Mouse (Mus musculus): ENCODE data around the gene Msh5. TPM values are rescaled to one million over a fixed set of nuclear protein-coding genes. Genes with fewer than 3 reads are reported as not detected.

The Msh5 gene
- total and polyA plus RNA-seq, 3 experiments: 26.3 to 29.0 TPM; not detected in 1

- Histone ChIP-seq H3K36me3 (ENCODE audit: control insufficient read depth in 1 of 2, insufficient read depth in 2 of 2, low read length in 2 of 2) (peaks cover 0 to 2% of the 10 kb centered on the region in 2 experiments; a peak in 1 of 4 replicates), H3K27ac (ENCODE audit: control insufficient read depth, low read depth, low read length) (no peak overlapping the region), H3K79me2 (ENCODE audit: control insufficient read depth, insufficient read depth, low read length, poor library complexity) (peaks cover 18% of the 10 kb centered on the region), H3K27me3 (ENCODE audit: control insufficient read depth in 1 of 2, insufficient read depth in 2 of 2, low read length in 2 of 2) (no peaks in the 10 kb centered on the region), H3K4me1 (ENCODE audit: control insufficient read depth in 1 of 2, insufficient read depth in 2 of 2, low read length in 2 of 2) (peaks cover 2 to 14% of the 10 kb centered on the region in 2 experiments; a peak in 3 of 4 replicates), H3K9me3 (replicated peaks; ENCODE audit: insufficient read depth, low read length) (no peaks in the 10 kb centered on the region), H3K9ac (ENCODE audit: control insufficient read depth, low read depth, low read length, poor library complexity, severe bottlenecking) (no peak overlapping the region), H3K4me3 (ENCODE audit: control insufficient read depth in 1 of 2, insufficient read depth in 1 of 2, low read depth in 2 of 2, low read length in 2 of 2) (no peak overlapping the region)
- TF ChIP-seq ETS1 (IDR thresholded peaks at IDR 0.05; ENCODE audit: low read depth, low read length) (no peak), MEF2A (IDR thresholded peaks at IDR 0.05; ENCODE audit: extremely low read depth, insufficient replicate concordance, low read depth, low read length, poor library complexity, severe bottlenecking) (no peak), USF2 (IDR thresholded peaks at IDR 0.05; ENCODE audit: borderline replicate concordance in 1 of 2, insufficient read depth in 1 of 2, low read depth in 1 of 2, low read length in 2 of 2) (no peak), MAZ (IDR thresholded peaks at IDR 0.05; ENCODE audit: low read depth, low read length) (no peak), EP300 (IDR thresholded peaks at IDR 0.05; ENCODE audit: low read depth in 1 of 2, low read length in 2 of 2) (no peak)
- DNase-seq (ENCODE audit: low read depth, low spot score): no peak
Observed at GRCm38 (mm10) chr17:35092403-35093198, 46.1 kb upstream of the Msh5 start.

DNA sequence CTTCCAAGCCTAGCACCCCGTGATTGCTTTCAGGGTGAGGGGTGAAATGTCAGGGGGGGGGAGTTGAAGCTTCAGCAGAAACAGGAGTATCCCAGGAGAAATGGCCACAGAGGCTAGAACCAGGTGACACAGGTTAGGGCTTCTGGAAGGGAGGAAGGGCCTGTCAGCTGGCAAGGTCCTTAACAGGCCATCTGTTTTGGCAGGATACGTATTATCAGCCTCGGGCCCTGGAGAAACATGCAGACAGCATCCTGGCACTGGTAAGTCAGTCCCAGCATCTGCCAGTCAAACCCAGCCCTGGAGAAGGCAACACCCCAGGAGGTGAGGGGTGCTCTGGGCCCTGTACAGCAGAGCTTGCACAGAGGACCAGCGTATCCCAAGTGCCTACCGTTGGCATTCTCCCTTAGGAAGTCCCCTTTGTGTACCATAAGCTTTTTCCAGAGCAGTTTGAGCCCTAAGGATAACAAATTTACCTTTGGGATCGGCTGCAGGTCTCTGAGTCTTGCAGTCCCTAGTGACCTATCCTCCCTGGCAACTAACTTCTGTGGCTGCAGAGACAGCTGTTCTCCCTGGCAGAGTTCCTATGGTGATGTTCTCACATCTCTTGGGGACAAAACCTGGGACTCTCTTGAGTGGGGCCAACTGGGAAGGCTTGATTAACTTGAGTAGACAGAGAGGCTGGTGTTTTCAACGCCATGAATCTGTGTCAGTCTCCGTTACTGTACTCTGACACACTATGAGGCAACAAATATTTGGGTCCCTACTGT lies 43.8 kb upstream of the Msh5 start:
- Histone ChIP-seq H3K4me3 (ENCODE audit: control insufficient read depth in 1 of 2, insufficient read depth in 1 of 2, low read depth in 2 of 2, low read length in 2 of 2) (peak overlapping the region; percentile 69 to 94), H3K4me1 (ENCODE audit: control insufficient read depth in 1 of 2, insufficient read depth in 2 of 2, low read length in 2 of 2) (peaks cover 2 to 19% of the 10 kb centered on the region in 2 experiments; a peak in 3 of 4 replicates), H3K9me3 (replicated peaks; ENCODE audit: insufficient read depth, low read length) (no peaks in the 10 kb centered on the region), H3K27me3 (ENCODE audit: control insufficient read depth in 1 of 2, insufficient read depth in 2 of 2, low read length in 2 of 2) (no peaks in the 10 kb centered on the region), H3K27ac (ENCODE audit: control insufficient read depth, low read depth, low read length) (peak overlapping the region; percentile 81), H3K36me3 (ENCODE audit: control insufficient read depth in 1 of 2, insufficient read depth in 2 of 2, low read length in 2 of 2) (peaks cover 0 to 8% of the 10 kb centered on the region in 2 experiments; a peak in 2 of 4 replicates), H3K9ac (ENCODE audit: control insufficient read depth, low read depth, low read length, poor library complexity, severe bottlenecking) (peak overlapping the region; percentile 87), H3K79me2 (ENCODE audit: control insufficient read depth, insufficient read depth, low read length, poor library complexity) (peaks cover 18% of the 10 kb centered on the region)
- TF ChIP-seq UBTF (IDR thresholded peaks at IDR 0.05; ENCODE audit: borderline replicate concordance, insufficient read depth, low read depth, low read length) (no peak), TCF12 (IDR thresholded peaks at IDR 0.05; ENCODE audit: low read depth, low read length) (peak; percentile 79), ETS1 (IDR thresholded peaks at IDR 0.05; ENCODE audit: low read depth, low read length) (peak; percentile 85), ZMIZ1 (IDR thresholded peaks at IDR 0.05; ENCODE audit: low read depth, low read length) (no peak), JUND (IDR thresholded peaks at IDR 0.05; ENCODE audit: low read depth, low read length) (no peak), E2F4 (IDR thresholded peaks at IDR 0.05; ENCODE audit: borderline replicate concordance, low read depth, low read length) (no peak), NELFE (IDR thresholded peaks at IDR 0.05; ENCODE audit: low read depth, low read length) (no peak), MEF2A (IDR thresholded peaks at IDR 0.05; ENCODE audit: extremely low read depth, insufficient replicate concordance, low read depth, low read length, poor library complexity, severe bottlenecking) (no peak), CHD2 (IDR thresholded peaks at IDR 0.05; ENCODE audit: low read length) (no peak), TAL1 (IDR thresholded peaks at IDR 0.05; ENCODE audit: low read length) (peak; percentile 74), MAFK (IDR thresholded peaks at IDR 0.05; ENCODE audit: borderline replicate concordance, low read depth, low read length) (no peak), EP300 (IDR thresholded peaks at IDR 0.05; ENCODE audit: low read depth in 1 of 2, low read length in 2 of 2) (peak; percentile 45 to 63; a peak in 3 of 4 replicates), MAZ (IDR thresholded peaks at IDR 0.05; ENCODE audit: low read depth, low read length) (no peak), ZC3H11A (IDR thresholded peaks at IDR 0.05; ENCODE audit: low read depth, low read length) (no peak), GABPA (IDR thresholded peaks at IDR 0.05; ENCODE audit: low read depth, low read length) (no peak), ZKSCAN1 (IDR thresholded peaks at IDR 0.05; ENCODE audit: low read depth, low read length) (0 out of 2 replicates have a peak, but pooled peaks have one; percentile 50), GATA1 (IDR thresholded peaks at IDR 0.05; ENCODE audit: low read depth, low read length) (peak; percentile 42; the same call in 1 of the 2 replicates), ELF1 (IDR thresholded peaks at IDR 0.05; ENCODE audit: low read depth, low read length) (no peak)
- DNase-seq (ENCODE audit: low read depth, low spot score): peak; percentile 65

Data from MEL (cell line).